7 mouse cellular contexts compared by ENCODE assay signal in the genomic region with DNA sequence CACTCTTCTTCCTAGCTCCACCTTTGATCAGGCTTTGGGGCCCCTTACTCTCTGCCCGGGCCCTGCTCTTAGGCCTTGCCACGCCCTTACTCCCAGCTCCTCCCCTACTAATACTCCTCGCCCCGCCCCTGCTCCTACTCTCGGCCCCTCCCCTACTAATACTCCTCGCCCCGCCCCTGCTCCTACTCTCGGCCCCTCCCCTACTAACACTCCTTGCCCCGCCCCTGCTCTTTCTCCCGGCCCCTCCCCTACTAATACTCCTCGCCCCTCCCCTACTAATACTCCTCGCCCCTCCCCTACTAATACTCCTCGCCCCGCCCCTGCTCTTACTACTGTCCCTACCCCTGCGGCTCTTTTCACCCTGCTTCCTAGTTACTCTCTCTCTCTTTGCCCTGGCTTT. TPM values are rescaled to one million over a fixed set of nuclear protein-coding genes. Genes with fewer than 3 reads are reported as not detected.
A peak's percentile ranks its signal among the peaks of the same experiment; 100 is the strongest.
DNase-seq lines count a peak whose midpoint lies in the region; ATAC-seq and TF ChIP-seq lines count a peak whose summit lies in the region.
"Not testable (repeated sequence)": the region's sequence is repeated elsewhere in the genome, so short reads cannot be mapped to it uniquely, and the experiment has no call there.

No protein-coding gene starts in this region.

- not testable (repeated sequence) for H3K9ac ChIP-seq in heart, embryonic 15.5 days; liver, embryonic 12.5 days; midbrain, embryonic 13.5 days (replicated peaks)

- ATAC-seq in heart, embryonic 15.5 days (replicated peaks; ENCODE audit: insufficient number of reproducible peaks, insufficient read depth, low FRiP score, low read depth): peak; percentile 19; the same call in 1 of the 2 replicates
- peak; percentile 68 for ATAC-seq in liver, embryonic 12.5 days
- ATAC-seq in midbrain, embryonic 13.5 days: not testable (repeated sequence)

- peaks cover 24% of the 10 kb centered on the region for H3K27me3 ChIP-seq in forebrain, embryonic 10.5 days (ENCODE audit: poor library complexity, severe bottlenecking)
- peaks cover 13% of the 10 kb centered on the region for H3K27me3 ChIP-seq in heart, embryonic 15.5 days
- H3K27me3 ChIP-seq in liver, embryonic 12.5 days (replicated peaks): 0 out of 2 replicates have a peak, but pooled peaks cover 10% of the 10 kb centered on the region
- H3K27me3 ChIP-seq in midbrain, embryonic 13.5 days: peaks cover 16% of the 10 kb centered on the region
- H3K27me3 ChIP-seq in spleen, adult 2 months (ENCODE audit: control insufficient read depth, insufficient read depth, low read length): not testable (repeated sequence)

- peaks cover 26% of the 10 kb centered on the region for H3K4me1 ChIP-seq in forebrain, embryonic 10.5 days
- not testable (repeated sequence) for H3K4me1 ChIP-seq in heart, embryonic 15.5 days (replicated peaks); spleen, adult 2 months (ENCODE audit: control insufficient read depth, insufficient read depth, insufficient read length)
- peaks cover 26% of the 10 kb centered on the region for H3K4me1 ChIP-seq in liver, embryonic 12.5 days
- H3K4me1 ChIP-seq in midbrain, embryonic 13.5 days (replicated peaks): peaks cover 24% of the 10 kb centered on the region

- H3K4me2 ChIP-seq in heart, embryonic 15.5 days: peak overlapping the region; percentile 62
- H3K4me2 ChIP-seq in liver, embryonic 12.5 days: peak overlapping the region; percentile 62
- peak overlapping the region; percentile 42 for H3K4me2 ChIP-seq in midbrain, embryonic 13.5 days (replicated peaks)

- not testable (repeated sequence) for TF ChIP-seq CTCF in spleen, adult 2 months (IDR thresholded peaks at IDR 0.05; ENCODE audit: extremely low read depth, insufficient read depth, insufficient read length, insufficient replicate concordance)

- 33% methylated on average over 14 of the region's 15 CpGs for WGBS in forebrain, embryonic 10.5 days
- 27% methylated on average over 15 of the region's 15 CpGs for WGBS in heart, embryonic 15.5 days
- 9% methylated on average over 15 of the region's 15 CpGs for WGBS in liver, embryonic 12.5 days (ENCODE audit: insufficient replicate concordance)
- 38% methylated on average over 13 of the region's 15 CpGs for WGBS in midbrain, embryonic 13.5 days
- WGBS in spleen, adult 2 months: 9% methylated on average over 9 of the region's 15 CpGs

- TF ChIP-seq POLR2A in spleen, adult 2 months (IDR thresholded peaks at IDR 0.05; ENCODE audit: low read depth, low read length): not testable (repeated sequence)

- peak overlapping the region; percentile 49 for H3K4me3 ChIP-seq in forebrain, embryonic 10.5 days
- H3K4me3 ChIP-seq in heart, embryonic 15.5 days: peak overlapping the region; percentile 49
- peak overlapping the region; percentile 42 for H3K4me3 ChIP-seq in liver, embryonic 12.5 days
- H3K4me3 ChIP-seq in midbrain, embryonic 13.5 days (replicated peaks): peak overlapping the region; percentile 33; the same call in 1 of the 2 replicates
- H3K4me3 ChIP-seq in spleen, adult 2 months (ENCODE audit: extremely low read depth, insufficient read depth, insufficient read length): peak overlapping the region; percentile 67

- H3K36me3 ChIP-seq in forebrain, embryonic 10.5 days (replicated peaks); heart, embryonic 15.5 days; liver, embryonic 12.5 days; midbrain, embryonic 13.5 days; spleen, adult 2 months (ENCODE audit: control insufficient read depth, insufficient read depth, low read length): not testable (repeated sequence)

- H3K9me3 ChIP-seq in forebrain, embryonic 10.5 days; heart, embryonic 15.5 days (replicated peaks); liver, embryonic 12.5 days (replicated peaks); midbrain, embryonic 13.5 days: not testable (repeated sequence)

- H3K27ac ChIP-seq in forebrain, embryonic 10.5 days: 0 out of 2 replicates have a peak overlapping the region, but pooled peaks have one; percentile 40
- H3K27ac ChIP-seq in heart, embryonic 15.5 days: peak overlapping the region; percentile 58
- H3K27ac ChIP-seq in liver, embryonic 12.5 days: peak overlapping the region; percentile 71
- H3K27ac ChIP-seq in midbrain, embryonic 13.5 days: not testable (repeated sequence)
- peak overlapping the region; percentile 77 for H3K27ac ChIP-seq in spleen, adult 2 months (ENCODE audit: insufficient read depth, low read length)

- peak; percentile 29 for DNase-seq in adrenal gland, postnatal 25 days
- not testable (repeated sequence) for DNase-seq in forebrain, embryonic 10.5 days (ENCODE audit: extremely low spot score, low spot score)
- peak; percentile 23 to 25 for DNase-seq in kidney, adult 8-10 months
- DNase-seq in spleen, adult 2 months (ENCODE audit: low read depth in 1 of 2, low spot score in 2 of 2): peak in 1 of 2 experiments; percentile 40

RNA-seq across cellular contexts. Expression of a gene that starts 2.8 kb away (rescaled TPM):
- total RNA-seq in adrenal gland, postnatal 25 days (2021): 0.67 and 2.8 TPM in 2 replicates
- 0.33 and 0.38 TPM in 2 replicates for polyA plus RNA-seq in forebrain, embryonic 10.5 days (2016; fragmentation: Nextera tagmentation; extraction: Ambion mirVana)
- polyA plus RNA-seq in heart, embryonic 15.5 days (2015; fragmentation: Nextera tagmentation; extraction: Ambion mirVana): 0.25 and 0.84 TPM in 2 replicates
- polyA plus RNA-seq in liver, embryonic 12.5 days (2016; fragmentation: Nextera tagmentation; extraction: Ambion mirVana): 0.26 and 0.48 TPM in 2 replicates
- polyA plus RNA-seq in midbrain, embryonic 13.5 days (2015; fragmentation: Nextera tagmentation; extraction: Ambion mirVana): 2.0 and 3.3 TPM in 2 replicates
- 1.6 and 2.0 TPM in 2 replicates for polyA plus RNA-seq in spleen, adult 2 months (2012; rRNA removed)

RNA-seq across cellular contexts. Expression of a gene that starts 21.3 kb away (rescaled TPM):
- 1.1 and 1.6 TPM in 2 replicates for total RNA-seq in adrenal gland, postnatal 25 days (2021)
- polyA plus RNA-seq in forebrain, embryonic 10.5 days (2016; fragmentation: Nextera tagmentation; extraction: Ambion mirVana): 0.64 and 0.79 TPM in 2 replicates
- 1.4 and 2.0 TPM in 2 replicates for polyA plus RNA-seq in heart, embryonic 15.5 days (2015; fragmentation: Nextera tagmentation; extraction: Ambion mirVana)
- 2.9 and 3.1 TPM in 2 replicates for polyA plus RNA-seq in liver, embryonic 12.5 days (2016; fragmentation: Nextera tagmentation; extraction: Ambion mirVana)
- 0.17 and 0.30 TPM in 2 replicates for polyA plus RNA-seq in midbrain, embryonic 13.5 days (2015; fragmentation: Nextera tagmentation; extraction: Ambion mirVana)
- 34.3 and 43.5 TPM in 2 replicates for polyA plus RNA-seq in spleen, adult 2 months (2012; rRNA removed)

RNA-seq across cellular contexts. Expression of a gene that starts 27.1 kb away (rescaled TPM):
- total RNA-seq in adrenal gland, postnatal 25 days (2021): 43.6 and 49.3 TPM in 2 replicates
- 103 and 108 TPM in 2 replicates for polyA plus RNA-seq in forebrain, embryonic 10.5 days (2016; fragmentation: Nextera tagmentation; extraction: Ambion mirVana)
- polyA plus RNA-seq in heart, embryonic 15.5 days (2015; fragmentation: Nextera tagmentation; extraction: Ambion mirVana): 98.2 and 107 TPM in 2 replicates
- polyA plus RNA-seq in liver, embryonic 12.5 days (2016; fragmentation: Nextera tagmentation; extraction: Ambion mirVana): 59.2 and 64.3 TPM in 2 replicates
- polyA plus RNA-seq in midbrain, embryonic 13.5 days (2015; fragmentation: Nextera tagmentation; extraction: Ambion mirVana): 77.0 and 80.8 TPM in 2 replicates
- polyA plus RNA-seq in spleen, adult 2 months (2012; rRNA removed): 74.2 and 97.6 TPM in 2 replicates

RNA-seq across cellular contexts. Expression of a gene that starts 30.5 kb away (rescaled TPM):
- 176 and 192 TPM in 2 replicates for total RNA-seq in adrenal gland, postnatal 25 days (2021)
- 290 and 304 TPM in 2 replicates for polyA plus RNA-seq in forebrain, embryonic 10.5 days (2016; fragmentation: Nextera tagmentation; extraction: Ambion mirVana)
- 204 and 207 TPM in 2 replicates for polyA plus RNA-seq in heart, embryonic 15.5 days (2015; fragmentation: Nextera tagmentation; extraction: Ambion mirVana)
- 170 and 180 TPM in 2 replicates for polyA plus RNA-seq in liver, embryonic 12.5 days (2016; fragmentation: Nextera tagmentation; extraction: Ambion mirVana)
- 314 and 315 TPM in 2 replicates for polyA plus RNA-seq in midbrain, embryonic 13.5 days (2015; fragmentation: Nextera tagmentation; extraction: Ambion mirVana)
- 82.0 and 91.1 TPM in 2 replicates for polyA plus RNA-seq in spleen, adult 2 months (2012; rRNA removed)

RNA-seq across cellular contexts. Expression of a gene that starts 37.3 kb away (rescaled TPM):
- 0.86 and 2.0 TPM in 2 replicates for total RNA-seq in adrenal gland, postnatal 25 days (2021)
- 2.9 and 4.1 TPM in 2 replicates for polyA plus RNA-seq in forebrain, embryonic 10.5 days (2016; fragmentation: Nextera tagmentation; extraction: Ambion mirVana)
- polyA plus RNA-seq in heart, embryonic 15.5 days (2015; fragmentation: Nextera tagmentation; extraction: Ambion mirVana): 6.3 and 7.1 TPM in 2 replicates
- polyA plus RNA-seq in liver, embryonic 12.5 days (2016; fragmentation: Nextera tagmentation; extraction: Ambion mirVana): 3.0 and 3.9 TPM in 2 replicates
- polyA plus RNA-seq in midbrain, embryonic 13.5 days (2015; fragmentation: Nextera tagmentation; extraction: Ambion mirVana): 0.92 and 2.0 TPM in 2 replicates
- polyA plus RNA-seq in spleen, adult 2 months (2012; rRNA removed): 0.51 and 1.0 TPM in 2 replicates
